Mouse (Mus musculus) telencephalon, adult 2 months (tissue): ENCODE data around the gene Arhgap31.
A peak's percentile ranks its signal among the peaks of the same experiment; 100 is the strongest.

ENCODE experiments used
- DNase-seq: peaks from one replicate; pipeline ENCODE4 v3.0.0-alpha.2; 2011; ENCODE audit warnings: low read depth, low spot score

Gene Arhgap31

GRCm38 (mm10) chr16:38652653-38653052, 60.4 kb downstream of the Arhgap31 start:
- DNase-seq = no peak

- DNase-seq = no peak
Measured at GRCm38 (mm10) chr16:38651721-38652231, 61.3 kb downstream of the Arhgap31 start.

- no peak for DNase-seq
Measured at GRCm38 (mm10) chr16:38651306-38651705, 61.8 kb downstream of the Arhgap31 start.

- DNase-seq = no peak
Measured at GRCm38 (mm10) chr16:38649431-38649827, 63.6 kb downstream of the Arhgap31 start.

- DNase-seq = no peak
Measured at GRCm38 (mm10) chr16:38648783-38649430, 64.2 kb downstream of the Arhgap31 start.

- DNase-seq = no peak
Measured at GRCm38 (mm10) chr16:38648155-38648554, 64.9 kb downstream of the Arhgap31 start.

GRCm38 (mm10) chr16:38644455-38644854, 68.6 kb downstream of the Arhgap31 start:
- DNase-seq = no peak

- no peak for DNase-seq
Measured at GRCm38 (mm10) chr16:38637085-38637484, 76.0 kb downstream of the Arhgap31 start.

- no peak for DNase-seq
Measured at GRCm38 (mm10) chr16:38636682-38637081, 76.4 kb downstream of the Arhgap31 start.

- no peak for DNase-seq
Measured at GRCm38 (mm10) chr16:38635833-38636390, 77.2 kb downstream of the Arhgap31 start.

- no peak for DNase-seq
Measured at GRCm38 (mm10) chr16:38632147-38632546, 80.9 kb downstream of the Arhgap31 start.

- no peak for DNase-seq
Measured at GRCm38 (mm10) chr16:38625811-38626369, 87.2 kb downstream of the Arhgap31 start.

GRCm38 (mm10) chr16:38625411-38625810, 87.7 kb downstream of the Arhgap31 start:
- no peak for DNase-seq

GRCm38 (mm10) chr16:38624303-38624702, 88.8 kb downstream of the Arhgap31 start:
- no peak for DNase-seq

GRCm38 (mm10) chr16:38622283-38622682, 90.8 kb downstream of the Arhgap31 start:
- no peak for DNase-seq

- no peak for DNase-seq
Measured at GRCm38 (mm10) chr16:38620696-38621450, 92.2 kb downstream of the Arhgap31 start.

- DNase-seq = peak; percentile 51
Measured at GRCm38 (mm10) chr16:38619054-38619453, 94.0 kb downstream of the Arhgap31 start.

- DNase-seq = no peak
Measured at GRCm38 (mm10) chr16:38617977-38618376, 95.1 kb downstream of the Arhgap31 start.

- DNase-seq = no peak
Measured at GRCm38 (mm10) chr16:38613646-38614045, 99.4 kb downstream of the Arhgap31 start.

GRCm38 (mm10) chr16:38612646-38613045, 100.4 kb downstream of the Arhgap31 start:
- no peak for DNase-seq

GRCm38 (mm10) chr16:38609092-38609491, 104.0 kb downstream of the Arhgap31 start:
- no peak for DNase-seq

- DNase-seq = no peak
Measured at GRCm38 (mm10) chr16:38608687-38609086, 104.4 kb downstream of the Arhgap31 start.
